Mouse (Mus musculus) neural tube, embryonic 13.5 days (tissue): ENCODE measurements around the gene Vrk3. TPM values are rescaled to one million over a fixed set of nuclear protein-coding genes. Genes with fewer than 3 reads are reported as not detected.

Experiments used
- ATAC-seq: fragments of 200-750 bp; cut with Nextera tagmentation; 2 replicates; pipeline ENCODE4 v1.8.0; 2017; ENCODE audit warnings: low read depth, mild to moderate bottlenecking, moderate TSS enrichment, moderate library complexity
- H3K27ac ChIP-seq: fragments of 300-500 bp; sonication (generic); replicated peaks from 2 replicates; pipeline ENCODE4 v1.5.1; 2015; ENCODE audit warnings: moderate library complexity, mild to moderate bottlenecking, inconsistent platforms
- H3K27me3 ChIP-seq: fragments of 300-500 bp; sonication (generic); 2 replicates; pipeline ENCODE4 v1.6.1; 2015; ENCODE audit warnings: mild to moderate bottlenecking, inconsistent platforms
- H3K36me3 ChIP-seq: fragments of 300-500 bp; sonication (generic); 2 replicates; pipeline ENCODE4 v1.6.1; 2015; ENCODE audit warnings: mild to moderate bottlenecking, inconsistent platforms
- H3K4me1 ChIP-seq: fragments of 300-500 bp; sonication (generic); replicated peaks from 2 replicates; pipeline ENCODE4 v1.6.1; 2015; ENCODE audit warnings: inconsistent platforms
- H3K4me2 ChIP-seq: fragments of 300-500 bp; sonication (generic); 2 replicates; pipeline ENCODE4 v1.6.1; 2015; ENCODE audit warnings: inconsistent platforms, mild to moderate bottlenecking, moderate library complexity
- H3K4me3 ChIP-seq: fragments of 300-500 bp; sonication (generic); 2 replicates; pipeline ENCODE4 v1.5.1; 2015; ENCODE audit warnings: mild to moderate bottlenecking, inconsistent platforms
- H3K9ac ChIP-seq: fragments of 300-500 bp; sonication (generic); 2 replicates; pipeline ENCODE4 v1.6.1; 2015; ENCODE audit warnings: moderate library complexity, mild to moderate bottlenecking, inconsistent platforms
- H3K9me3 ChIP-seq: fragments of 300-500 bp; sonication (generic); 2 replicates; pipeline ENCODE4 v1.6.1; 2016; ENCODE audit warnings: inconsistent platforms
- WGBS: fragments of 180-500 bp; shearing (Covaris S2); methylation state at CpG from one replicate; pipeline ENCODE4 v1.1.7; 2015; 5-methylcytosine and 5-hydroxymethylcytosine counted together
- polyA plus RNA-seq: library from polyadenylated mRNA; unstranded; fragments of >200 nt; fragmentation: Nextera tagmentation; extraction: Ambion mirVana; gene quantifications from 2 replicates; pipeline ENCODE4 v1.2.1, GENCODE M21; 2015

Vrk3 gene
- polyA plus RNA-seq, 1 experiment from 2014 or later: 25.1 TPM

GRCm38 (mm10) chr7:44770046-44770578, 21.9 kb downstream of the Vrk3 start:
- Histone ChIP-seq H3K4me1 (no peaks in the 10 kb centered on the region), H3K9me3 (no peaks in the 10 kb centered on the region), H3K27ac (no peak overlapping the region), H3K9ac (no peak overlapping the region), H3K27me3 (no peaks in the 10 kb centered on the region), H3K36me3 (peaks cover 90% of the 10 kb centered on the region), H3K4me2 (no peak overlapping the region), H3K4me3 (no peak overlapping the region)
- 15% methylated on average over 6 of the region's 6 CpGs for WGBS
- no peak for ATAC-seq

- ATAC-seq: no peak
- H3K4me3 ChIP-seq: no peak overlapping the region
- no peak overlapping the region for H3K27ac ChIP-seq
- 93% methylated on average over 8 of the region's 8 CpGs for WGBS
- H3K27me3 ChIP-seq: no peaks in the 10 kb centered on the region
- peaks cover 87% of the 10 kb centered on the region for H3K36me3 ChIP-seq
- H3K9me3 ChIP-seq: no peaks in the 10 kb centered on the region
- H3K4me1 ChIP-seq: no peaks in the 10 kb centered on the region
- no peak overlapping the region for H3K9ac ChIP-seq
- H3K4me2 ChIP-seq: no peak overlapping the region
Observed at GRCm38 (mm10) chr7:44772591-44773204, 24.5 kb downstream of the Vrk3 start.

- H3K36me3 ChIP-seq: peaks cover 56% of the 10 kb centered on the region
- no peaks in the 10 kb centered on the region for H3K9me3 ChIP-seq
- no peak overlapping the region for H3K4me3 ChIP-seq
- H3K4me1 ChIP-seq: no peaks in the 10 kb centered on the region
- H3K4me2 ChIP-seq: no peak overlapping the region
- H3K9ac ChIP-seq: no peak overlapping the region
- no peak overlapping the region for H3K27ac ChIP-seq
- WGBS: 96% methylated on average over 9 of the region's 9 CpGs
- no peak for ATAC-seq
- no peaks in the 10 kb centered on the region for H3K27me3 ChIP-seq
Observed at GRCm38 (mm10) chr7:44776849-44777498, 28.8 kb downstream of the Vrk3 start.

- Histone ChIP-seq H3K27ac (no peak overlapping the region), H3K4me1 (no peaks in the 10 kb centered on the region), H3K4me2 (no peak overlapping the region), H3K4me3 (no peak overlapping the region), H3K9me3 (no peaks in the 10 kb centered on the region), H3K9ac (no peak overlapping the region), H3K36me3 (peaks cover 32% of the 10 kb centered on the region), H3K27me3 (no peaks in the 10 kb centered on the region)
- no peak for ATAC-seq
- WGBS: 87% methylated on average over 8 of the region's 8 CpGs
Observed at GRCm38 (mm10) chr7:44780101-44780500, 31.9 kb downstream of the Vrk3 start.

GRCm38 (mm10) chr7:44789531-44789930, 41.3 kb downstream of the Vrk3 start:
- Histone ChIP-seq H3K4me2 (no peak overlapping the region), H3K9me3 (peaks cover under 1% of the 10 kb centered on the region; the same call in 1 of the 2 replicates), H3K4me3 (no peak overlapping the region), H3K9ac (no peak overlapping the region), H3K4me1 (no peaks in the 10 kb centered on the region), H3K27ac (no peak overlapping the region), H3K36me3 (no peaks in the 10 kb centered on the region), H3K27me3 (no peaks in the 10 kb centered on the region)
- no peak for ATAC-seq
- WGBS: 69% methylated on average over 3 of the region's 3 CpGs

GRCm38 (mm10) chr7:44790066-44790465, 41.9 kb downstream of the Vrk3 start:
- H3K4me1 ChIP-seq: no peaks in the 10 kb centered on the region
- H3K27me3 ChIP-seq: no peaks in the 10 kb centered on the region
- H3K36me3 ChIP-seq: no peaks in the 10 kb centered on the region
- no peak overlapping the region for H3K4me3 ChIP-seq
- H3K9ac ChIP-seq: no peak overlapping the region
- H3K27ac ChIP-seq: no peak overlapping the region
- no peak overlapping the region for H3K4me2 ChIP-seq
- 68% methylated on average over 4 of the region's 4 CpGs for WGBS
- H3K9me3 ChIP-seq: peaks cover 4% of the 10 kb centered on the region; the same call in 1 of the 2 replicates
- no peak for ATAC-seq

GRCm38 (mm10) chr7:44792781-44793180, 44.6 kb downstream of the Vrk3 start:
- Histone ChIP-seq H3K27me3 (no peaks in the 10 kb centered on the region), H3K36me3 (no peaks in the 10 kb centered on the region), H3K9me3 (peaks cover 4% of the 10 kb centered on the region; the same call in 1 of the 2 replicates), H3K27ac (no peak overlapping the region), H3K4me2 (no peak overlapping the region), H3K4me1 (no peaks in the 10 kb centered on the region), H3K9ac (no peak overlapping the region), H3K4me3 (no peak overlapping the region)
- no peak for ATAC-seq
- 92% methylated on average over 6 of the region's 6 CpGs for WGBS

GRCm38 (mm10) chr7:44808927-44809326, 60.7 kb downstream of the Vrk3 start:
- Histone ChIP-seq H3K27me3 (no peaks in the 10 kb centered on the region), H3K9ac (no peak overlapping the region), H3K27ac (no peak overlapping the region), H3K4me3 (no peak overlapping the region), H3K4me1 (no peaks in the 10 kb centered on the region), H3K36me3 (peaks cover 4% of the 10 kb centered on the region; the same call in 1 of the 2 replicates), H3K9me3 (no peaks in the 10 kb centered on the region), H3K4me2 (no peak overlapping the region)
- no peak for ATAC-seq
- 82% methylated on average over 2 of the region's 2 CpGs for WGBS

GRCm38 (mm10) chr7:44809466-44809865, 61.3 kb downstream of the Vrk3 start:
- ATAC-seq: no peak
- Histone ChIP-seq H3K9ac (no peak overlapping the region), H3K27ac (no peak overlapping the region), H3K27me3 (no peaks in the 10 kb centered on the region), H3K4me3 (no peak overlapping the region), H3K4me2 (no peak overlapping the region), H3K4me1 (no peaks in the 10 kb centered on the region), H3K36me3 (peaks cover 4% of the 10 kb centered on the region; the same call in 1 of the 2 replicates), H3K9me3 (no peaks in the 10 kb centered on the region)
- 88% methylated on average over 3 of the region's 3 CpGs for WGBS

GRCm38 (mm10) chr7:44810365-44810764, 62.2 kb downstream of the Vrk3 start:
- no peak for ATAC-seq
- Histone ChIP-seq H3K36me3 (peaks cover 4% of the 10 kb centered on the region; the same call in 1 of the 2 replicates), H3K9ac (no peak overlapping the region), H3K4me2 (no peak overlapping the region), H3K9me3 (no peaks in the 10 kb centered on the region), H3K4me1 (peaks cover 8% of the 10 kb centered on the region), H3K27me3 (no peaks in the 10 kb centered on the region), H3K4me3 (no peak overlapping the region), H3K27ac (no peak overlapping the region)
- WGBS: 83% methylated on average over 4 of the region's 4 CpGs

GRCm38 (mm10) chr7:44810819-44811557, 62.8 kb downstream of the Vrk3 start:
- no peak for ATAC-seq
- Histone ChIP-seq H3K27me3 (no peaks in the 10 kb centered on the region), H3K4me1 (peaks cover 10% of the 10 kb centered on the region), H3K9ac (no peak overlapping the region), H3K4me3 (no peak overlapping the region), H3K4me2 (no peak overlapping the region), H3K27ac (no peak overlapping the region), H3K36me3 (peaks cover 4% of the 10 kb centered on the region; the same call in 1 of the 2 replicates), H3K9me3 (no peaks in the 10 kb centered on the region)
- 89% methylated on average over 7 of the region's 7 CpGs for WGBS
